Mouse (Mus musculus): ENCODE data around the gene Kcnq2. TPM values are rescaled to one million over a fixed set of nuclear protein-coding genes. Genes with fewer than 3 reads are reported as not detected.

Kcnq2 gene
- polyA plus RNA-seq, 1 experiment from 2014 or later, result 28.1 TPM

- Histone ChIP-seq H3K36me3 (ENCODE audit: poor library complexity, severe bottlenecking) (no peaks in the 10 kb centered on the region), H3K27ac (peak overlapping the region; percentile 93), H3K27me3 (no peaks in the 10 kb centered on the region), H3K9ac (peak overlapping the region; percentile 44; the same call in 1 of the 2 replicates), H3K4me2 (peak overlapping the region; percentile 25; the same call in 1 of the 2 replicates), H3K9me3 (replicated peaks) (no peaks in the 10 kb centered on the region), H3K4me1 (peaks cover 59% of the 10 kb centered on the region), H3K4me3 (no peak overlapping the region)
- ATAC-seq, result peak; percentile 87
- WGBS, result 71% methylated on average over 4 of the region's 4 CpGs
Observed at GRCm38 (mm10) chr2:181120922-181121449, 14.1 kb downstream of the Kcnq2 start.

DNA sequence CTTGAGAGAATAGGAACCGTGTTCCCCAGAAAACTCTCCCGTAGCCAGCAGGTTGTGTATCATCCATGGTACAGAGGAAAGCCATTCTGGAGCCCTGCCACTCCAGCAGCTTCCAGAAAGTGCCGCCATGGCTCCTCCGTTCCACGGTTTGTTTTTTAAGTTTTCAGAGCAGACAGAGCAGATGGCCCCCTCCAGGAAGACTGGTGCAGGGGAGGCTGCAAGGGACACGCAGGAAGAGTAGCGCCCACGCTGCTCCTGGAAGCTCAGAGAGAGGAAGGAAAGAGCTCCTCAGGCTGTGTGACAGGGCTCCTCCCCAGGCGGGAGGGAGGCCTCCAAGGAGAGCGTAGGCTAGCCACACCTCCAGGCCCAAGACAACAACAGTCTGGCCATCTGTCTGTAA, 15.1 kb downstream of the Kcnq2 start:
- H3K36me3 ChIP-seq (ENCODE audit: poor library complexity, severe bottlenecking), result no peaks in the 10 kb centered on the region
- H3K4me3 ChIP-seq, result no peak overlapping the region
- H3K9me3 ChIP-seq (replicated peaks), result no peaks in the 10 kb centered on the region
- H3K27me3 ChIP-seq, result no peaks in the 10 kb centered on the region
- 0 out of 2 replicates have a peak overlapping the region, but pooled peaks have one; percentile 44 for H3K9ac ChIP-seq
- ATAC-seq, result no peak
- peaks cover 68% of the 10 kb centered on the region for H3K4me1 ChIP-seq
- 37% methylated on average over 10 of the region's 10 CpGs for WGBS
- no peak overlapping the region for H3K4me2 ChIP-seq
- peak overlapping the region; percentile 93 for H3K27ac ChIP-seq

- H3K9ac ChIP-seq, result no peak overlapping the region
- no peak overlapping the region for H3K4me3 ChIP-seq
- no peak for ATAC-seq
- H3K27ac ChIP-seq, result peak overlapping the region; percentile 0; the same call in 1 of the 2 replicates
- no peak overlapping the region for H3K4me2 ChIP-seq
- no peaks in the 10 kb centered on the region for H3K27me3 ChIP-seq
- H3K9me3 ChIP-seq (replicated peaks), result no peaks in the 10 kb centered on the region
- H3K4me1 ChIP-seq, result peaks cover 68% of the 10 kb centered on the region
- peaks cover 5% of the 10 kb centered on the region; the same call in 1 of the 2 replicates for H3K36me3 ChIP-seq (ENCODE audit: poor library complexity, severe bottlenecking)
- 86% methylated on average over 5 of the region's 5 CpGs for WGBS
Observed at GRCm38 (mm10) chr2:181116436-181116835, 18.7 kb downstream of the Kcnq2 start.

GRCm38 (mm10) chr2:181115367-181115766, 19.7 kb downstream of the Kcnq2 start:
- H3K4me2 ChIP-seq, result no peak overlapping the region
- H3K27ac ChIP-seq, result no peak overlapping the region
- H3K4me3 ChIP-seq, result no peak overlapping the region
- no peaks in the 10 kb centered on the region for H3K27me3 ChIP-seq
- H3K4me1 ChIP-seq, result peaks cover 57% of the 10 kb centered on the region
- ATAC-seq, result no peak
- H3K9ac ChIP-seq, result no peak overlapping the region
- H3K36me3 ChIP-seq (ENCODE audit: poor library complexity, severe bottlenecking), result peaks cover 5% of the 10 kb centered on the region; the same call in 1 of the 2 replicates
- no peaks in the 10 kb centered on the region for H3K9me3 ChIP-seq (replicated peaks)
- 88% methylated on average over 3 of the region's 3 CpGs for WGBS

DNA sequence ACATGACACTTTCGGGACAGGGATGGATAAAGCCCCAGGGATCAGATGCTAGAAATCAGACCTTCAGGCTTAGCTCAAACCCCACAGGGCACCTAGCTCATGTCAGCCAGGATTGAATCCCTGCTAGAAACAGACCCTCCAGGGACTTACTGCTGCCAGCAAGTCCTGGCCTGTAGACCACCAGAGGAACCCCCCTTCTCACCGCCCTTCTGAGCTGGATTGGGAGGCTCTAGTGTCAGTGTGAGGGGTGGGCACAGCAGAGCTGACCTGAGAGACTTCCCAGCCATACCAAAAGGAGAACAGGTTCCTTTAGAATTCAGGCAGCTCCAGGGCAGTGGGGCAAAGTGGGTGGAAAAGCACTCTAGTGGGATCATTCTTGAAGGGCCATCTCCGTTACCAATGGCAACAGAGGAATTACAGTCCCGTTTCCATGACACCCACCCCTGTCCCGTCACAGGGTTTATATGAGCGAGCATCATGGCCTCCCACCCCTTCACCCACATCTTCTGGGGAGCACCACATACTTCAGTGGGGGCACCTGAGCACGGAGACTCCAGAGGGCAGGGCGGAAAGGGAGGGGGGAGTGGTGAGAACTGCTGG, 21.2 kb downstream of the Kcnq2 start:
- Histone ChIP-seq H3K9ac (no peak overlapping the region), H3K9me3 (replicated peaks) (no peaks in the 10 kb centered on the region), H3K27ac (peak overlapping the region; percentile 25; the same call in 1 of the 2 replicates), H3K4me2 (no peak overlapping the region), H3K36me3 (ENCODE audit: poor library complexity, severe bottlenecking) (peaks cover 13% of the 10 kb centered on the region), H3K4me3 (no peak overlapping the region), H3K4me1 (peaks cover 42% of the 10 kb centered on the region), H3K27me3 (no peaks in the 10 kb centered on the region)
- ATAC-seq, result 0 out of 2 replicates have a peak, but pooled peaks have one; percentile 31
- WGBS, result 62% methylated on average over 8 of the region's 8 CpGs

GRCm38 (mm10) chr2:181111665-181112064, 23.4 kb downstream of the Kcnq2 start:
- Histone ChIP-seq H3K4me1 (peaks cover 31% of the 10 kb centered on the region), H3K9ac (no peak overlapping the region), H3K36me3 (ENCODE audit: poor library complexity, severe bottlenecking) (peaks cover 13% of the 10 kb centered on the region), H3K9me3 (replicated peaks) (no peaks in the 10 kb centered on the region), H3K4me2 (no peak overlapping the region), H3K4me3 (no peak overlapping the region), H3K27me3 (no peaks in the 10 kb centered on the region), H3K27ac (no peak overlapping the region)
- WGBS, result 100% methylated on average over 1 of the region's 1 CpGs
- no peak for ATAC-seq

- Histone ChIP-seq H3K9ac (no peak overlapping the region), H3K4me3 (no peak overlapping the region), H3K4me1 (peaks cover 14% of the 10 kb centered on the region), H3K27ac (no peak overlapping the region), H3K27me3 (no peaks in the 10 kb centered on the region), H3K4me2 (no peak overlapping the region), H3K9me3 (replicated peaks) (no peaks in the 10 kb centered on the region), H3K36me3 (ENCODE audit: poor library complexity, severe bottlenecking) (peaks cover under 1% of the 10 kb centered on the region; the same call in 1 of the 2 replicates)
- 69% methylated on average over 2 of the region's 2 CpGs for WGBS
- ATAC-seq, result no peak
Observed at GRCm38 (mm10) chr2:181104111-181104510, 31.0 kb downstream of the Kcnq2 start.

GRCm38 (mm10) chr2:181102161-181102560, 32.9 kb downstream of the Kcnq2 start:
- Histone ChIP-seq H3K4me2 (no peak overlapping the region), H3K9me3 (replicated peaks) (no peaks in the 10 kb centered on the region), H3K27ac (peak overlapping the region; percentile 51; the same call in 1 of the 2 replicates), H3K4me3 (no peak overlapping the region), H3K4me1 (peaks cover 14% of the 10 kb centered on the region), H3K27me3 (no peaks in the 10 kb centered on the region), H3K9ac (no peak overlapping the region), H3K36me3 (ENCODE audit: poor library complexity, severe bottlenecking) (peaks cover under 1% of the 10 kb centered on the region; the same call in 1 of the 2 replicates)
- 12% methylated on average over 2 of the region's 2 CpGs for WGBS
- peak; percentile 51 for ATAC-seq

DNA sequence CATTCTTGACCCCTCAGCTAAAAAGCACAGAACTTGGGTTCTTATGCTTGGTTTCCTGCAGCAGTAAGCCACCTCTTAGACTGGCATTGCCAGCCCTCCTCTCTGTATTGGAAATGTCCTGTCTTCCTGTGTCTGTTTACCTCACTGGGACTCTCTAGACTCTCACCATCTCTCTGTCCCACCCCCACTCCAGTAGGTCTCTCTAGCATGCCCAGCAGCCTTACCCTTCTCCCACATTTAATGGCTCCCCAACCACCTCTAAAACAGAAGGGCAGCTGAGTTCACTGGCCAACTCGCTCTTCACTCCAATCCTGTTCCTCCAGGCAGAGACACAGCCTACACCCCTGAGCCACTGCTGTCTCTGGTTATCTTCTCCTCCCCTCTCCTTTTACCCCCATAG, 33.5 kb downstream of the Kcnq2 start:
- Histone ChIP-seq H3K27me3 (no peaks in the 10 kb centered on the region), H3K27ac (0 out of 2 replicates have a peak overlapping the region, but pooled peaks have one; percentile 51), H3K36me3 (ENCODE audit: poor library complexity, severe bottlenecking) (peaks cover 6% of the 10 kb centered on the region; the same call in 1 of the 2 replicates), H3K4me3 (no peak overlapping the region), H3K4me1 (peaks cover 14% of the 10 kb centered on the region), H3K9me3 (replicated peaks) (no peaks in the 10 kb centered on the region), H3K4me2 (no peak overlapping the region), H3K9ac (no peak overlapping the region)
- WGBS, result 72% methylated on average over 1 of the region's 1 CpGs
- no peak for ATAC-seq

DNA sequence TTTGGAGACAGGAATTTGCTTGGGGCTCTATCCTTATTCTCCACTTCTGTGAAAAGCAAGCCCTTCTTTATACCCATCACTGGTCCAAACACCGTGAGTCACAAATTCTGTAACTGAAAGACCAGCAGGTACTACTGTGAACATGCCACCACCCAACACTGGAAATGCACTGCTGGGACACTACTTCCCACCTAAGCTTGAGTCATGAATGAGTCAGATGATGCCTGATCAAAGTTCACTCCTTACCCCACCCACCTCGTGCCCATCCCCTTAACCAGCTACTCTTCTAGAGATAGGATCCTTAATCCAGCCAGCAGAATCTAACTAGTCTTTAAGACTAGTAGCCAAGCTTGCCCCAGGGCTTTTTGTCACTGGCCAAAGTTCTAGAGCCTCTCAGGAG, 35.0 kb downstream of the Kcnq2 start:
- Histone ChIP-seq H3K27ac (no peak overlapping the region), H3K4me3 (no peak overlapping the region), H3K9ac (no peak overlapping the region), H3K36me3 (ENCODE audit: poor library complexity, severe bottlenecking) (peaks cover 6% of the 10 kb centered on the region; the same call in 1 of the 2 replicates), H3K4me1 (peaks cover 14% of the 10 kb centered on the region), H3K27me3 (no peaks in the 10 kb centered on the region), H3K4me2 (no peak overlapping the region), H3K9me3 (replicated peaks) (no peaks in the 10 kb centered on the region)
- ATAC-seq, result no peak
- WGBS, result 86% methylated on average over 2 of the region's 2 CpGs

GRCm38 (mm10) chr2:181090123-181090522, 45.0 kb downstream of the Kcnq2 start:
- H3K27ac ChIP-seq, result no peak overlapping the region
- H3K4me2 ChIP-seq, result no peak overlapping the region
- ATAC-seq, result no peak
- H3K4me3 ChIP-seq, result no peak overlapping the region
- WGBS, result 84% methylated on average over 3 of the region's 3 CpGs
- H3K36me3 ChIP-seq (ENCODE audit: poor library complexity, severe bottlenecking), result peaks cover 23% of the 10 kb centered on the region
- no peaks in the 10 kb centered on the region for H3K9me3 ChIP-seq (replicated peaks)
- no peaks in the 10 kb centered on the region for H3K4me1 ChIP-seq
- no peaks in the 10 kb centered on the region for H3K27me3 ChIP-seq
- H3K9ac ChIP-seq, result no peak overlapping the region

DNA sequence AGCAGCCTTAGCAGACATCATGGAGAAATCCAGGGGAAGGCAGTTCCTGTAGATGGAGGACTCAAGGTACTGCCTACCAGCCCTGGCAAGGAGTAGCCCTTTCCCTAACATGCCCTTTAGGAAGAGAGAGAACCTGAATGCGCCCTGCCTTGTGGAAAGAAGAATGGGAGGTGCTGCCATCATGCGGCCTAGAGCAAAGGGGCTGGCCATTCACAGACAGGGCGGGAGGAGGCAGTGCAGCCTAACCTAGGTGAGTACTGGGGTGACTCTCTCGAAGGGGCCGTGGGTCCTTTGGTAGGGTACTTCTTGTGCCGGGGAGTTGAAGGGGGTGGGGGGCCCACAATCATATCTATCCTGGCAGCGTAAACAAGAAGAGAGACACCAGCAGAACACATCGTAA, 50.1 kb downstream of the Kcnq2 start:
- no peaks in the 10 kb centered on the region for H3K27me3 ChIP-seq
- no peak overlapping the region for H3K4me2 ChIP-seq
- no peak overlapping the region for H3K4me3 ChIP-seq
- H3K9me3 ChIP-seq (replicated peaks), result no peaks in the 10 kb centered on the region
- peaks cover 53% of the 10 kb centered on the region for H3K36me3 ChIP-seq (ENCODE audit: poor library complexity, severe bottlenecking)
- no peaks in the 10 kb centered on the region for H3K4me1 ChIP-seq
- no peak overlapping the region for H3K9ac ChIP-seq
- no peak for ATAC-seq
- 62% methylated on average over 8 of the region's 8 CpGs for WGBS
- no peak overlapping the region for H3K27ac ChIP-seq

All from forebrain, embryonic 13.5 days (tissue).